Mouse (Mus musculus) CH12.LX (cell line): ENCODE measurements around the gene Bmpr2. TPM values are rescaled to one million over a fixed set of nuclear protein-coding genes. Genes with fewer than 3 reads are reported as not detected.

Experiments
- DNase-seq: peaks from one replicate; pipeline ENCODE4 v3.0.0-alpha.2; 2013; ENCODE audit errors: extremely low read depth
- H3K27ac ChIP-seq: 2 replicates; pipeline ENCODE4 v1.5.1; 2012; ENCODE audit warnings: low read depth, mild to moderate bottlenecking, control low read depth, moderate library complexity; ENCODE audit not compliant: insufficient read depth
- H3K27me3 ChIP-seq: replicated peaks from 2 replicates; pipeline ENCODE3; 2012; ENCODE audit warnings: inconsistent platforms
- H3K36me3 ChIP-seq, 2 experiments: replicated peaks in 1 of 2; 2 replicates each; pipeline versions ENCODE3 to v1.6.1; 2012; ENCODE audit warnings: inconsistent platforms in 1 of 2, low read length in 1 of 2, mild to moderate bottlenecking in 1 of 2, mixed read lengths in 1 of 2, moderate library complexity in 1 of 2; ENCODE audit not compliant: control insufficient read depth in 1 of 2, insufficient read depth in 1 of 2
- H3K4me1 ChIP-seq, 2 experiments: 2 replicates each; pipeline ENCODE4 v1.6.1; 2012; ENCODE audit warnings: inconsistent platforms in 1 of 2, moderate library complexity in 1 of 2; ENCODE audit not compliant: insufficient read depth in 2 of 2, control insufficient read depth in 1 of 2
- H3K4me2 ChIP-seq: 2 replicates; pipeline ENCODE4 v1.6.1; 2012; ENCODE audit warnings: low read depth, mild to moderate bottlenecking, control low read depth; ENCODE audit not compliant: poor library complexity, insufficient read depth, severe bottlenecking
- H3K4me3 ChIP-seq, 3 experiments: fragments of 150-350 bp in 1 of 3; sonication (generic) in 1 of 3; replicated peaks in 1 of 3; 2 replicates each; pipeline versions ENCODE3 to v1.5.1; 2011 to 2012; ENCODE audit warnings: low read depth in 2 of 3, low read length in 2 of 3, mild to moderate bottlenecking in 2 of 3, moderate library complexity in 2 of 3, control low read depth in 1 of 3, improper control_type of control experiment in 1 of 3, inconsistent platforms in 1 of 3, mixed read lengths in 1 of 3; ENCODE audit not compliant: poor library complexity in 1 of 3
- H3K79me2 ChIP-seq: replicated peaks from 2 replicates; pipeline ENCODE4 v1.6.1; 2012; ENCODE audit warnings: mild to moderate bottlenecking, moderate library complexity; ENCODE audit not compliant: control insufficient read depth, poor library complexity, insufficient read depth, severe bottlenecking; ENCODE audit errors: extremely low read depth
- H3K9ac ChIP-seq: 2 replicates; pipeline ENCODE4 v1.6.1; 2012; ENCODE audit warnings: low read depth, mild to moderate bottlenecking, control low read depth, moderate library complexity; ENCODE audit not compliant: insufficient read depth
- H3K9me3 ChIP-seq: replicated peaks from 2 replicates; pipeline ENCODE3; 2012; ENCODE audit warnings: low read length, inconsistent platforms, mixed read lengths
- CTCF ChIP-seq, 2 experiments: IDR thresholded peaks in 1 of 2; conservative IDR thresholded peaks in 1 of 2; 2 replicates each; pipeline ENCODE4 v1.5.1; 2011 to 2012; ENCODE audit warnings: low read depth in 2 of 2, low read length in 2 of 2, improper control_type of control experiment in 1 of 2, inconsistent platforms in 1 of 2, mild to moderate bottlenecking in 1 of 2, moderate library complexity in 1 of 2
- E2F4 ChIP-seq: IDR thresholded peaks from 2 replicates; pipeline ENCODE4 v1.6.1; 2011; ENCODE audit warnings: low read depth, low read length, improper control_type of control experiment; ENCODE audit not compliant: insufficient replicate concordance
- ELF1 ChIP-seq: IDR thresholded peaks from 2 replicates; pipeline ENCODE4 v1.6.1; 2014; ENCODE audit warnings: low read depth, mild to moderate bottlenecking, inconsistent platforms, low read length, improper control_type of control experiment
- ETS1 ChIP-seq: conservative IDR thresholded peaks from 2 replicates; pipeline ENCODE4 v1.6.1; 2012; ENCODE audit warnings: low read depth, mild to moderate bottlenecking, inconsistent platforms, low read length, improper control_type of control experiment, moderate library complexity
- JUN ChIP-seq: IDR thresholded peaks from 2 replicates; pipeline ENCODE4 v1.6.1; 2011; ENCODE audit warnings: low read depth, mild to moderate bottlenecking, low read length, improper control_type of control experiment, moderate library complexity; ENCODE audit not compliant: insufficient read depth
- KAT2A ChIP-seq: IDR thresholded peaks from 2 replicates; pipeline ENCODE4 v1.6.1; 2012; ENCODE audit warnings: low read length, improper control_type of control experiment, inconsistent platforms; ENCODE audit not compliant: insufficient replicate concordance
- MEF2A ChIP-seq: IDR thresholded peaks from 2 replicates; pipeline ENCODE4 v1.6.1; 2014; ENCODE audit warnings: low read depth, mild to moderate bottlenecking, inconsistent platforms, low read length, improper control_type of control experiment, borderline replicate concordance
- MXI1 ChIP-seq: IDR thresholded peaks from 2 replicates; pipeline ENCODE4 v1.6.1; 2011; ENCODE audit warnings: mild to moderate bottlenecking, low read depth, low read length, improper control_type of control experiment
- MYC ChIP-seq: IDR thresholded peaks from 2 replicates; pipeline ENCODE4 v1.6.1; 2011; ENCODE audit warnings: low read depth, mild to moderate bottlenecking, improper control_type of control experiment, low read length
- PAX5 ChIP-seq: IDR thresholded peaks from 2 replicates; pipeline ENCODE4 v1.6.1; 2012; ENCODE audit warnings: low read length, inconsistent platforms, mixed read lengths
- POLR2A ChIP-seq: IDR thresholded peaks from 2 replicates; pipeline ENCODE4 v1.6.1; 2011; ENCODE audit warnings: low read depth, mild to moderate bottlenecking, improper control_type of control experiment, low read length
- POLR2AphosphoS2 ChIP-seq: IDR thresholded peaks from 2 replicates; pipeline ENCODE4 v1.6.1; 2011; ENCODE audit warnings: low read depth, low read length, improper control_type of control experiment
- RAD21 ChIP-seq: IDR thresholded peaks from 2 replicates; pipeline ENCODE4 v1.6.1; 2011; ENCODE audit warnings: low read depth, mild to moderate bottlenecking, low read length, improper control_type of control experiment, moderate library complexity
- RCOR1 ChIP-seq: conservative IDR thresholded peaks from 2 replicates; pipeline ENCODE4 v1.6.1; 2012; ENCODE audit warnings: low read depth, mild to moderate bottlenecking, inconsistent platforms, low read length, improper control_type of control experiment
- TCF12 ChIP-seq: IDR thresholded peaks from 2 replicates; pipeline ENCODE4 v1.6.1; 2014; ENCODE audit warnings: low read depth, mild to moderate bottlenecking, inconsistent platforms, low read length, improper control_type of control experiment
- UBTF ChIP-seq: IDR thresholded peaks from 2 replicates; pipeline ENCODE4 v1.6.1; 2012; ENCODE audit warnings: low read depth, mild to moderate bottlenecking, inconsistent platforms, low read length, improper control_type of control experiment, moderate library complexity
- ZMIZ1 ChIP-seq: IDR thresholded peaks from 2 replicates; pipeline ENCODE4 v1.6.1; 2012; ENCODE audit warnings: low read depth, mild to moderate bottlenecking, inconsistent platforms, low read length, improper control_type of control experiment
- dilution Hi-C: fragments of 300-500 bp; cut with MboI; formaldehyde crosslinking; loops from 2 replicates; pipeline ENCODE4 v1.14.3; 2020; ENCODE audit warnings: low sequenced_read_pairs; ENCODE audit not compliant: extremely low pct_unique_long_range_greater_than_20kb, extremely low pct_ligation_motif_present
- in situ Hi-C: fragments of 300-500 bp; cut with MboI; formaldehyde crosslinking; loops from 3 replicates; pipeline ENCODE4 v1.14.3; 2019; ENCODE audit warnings: low sequenced_read_pairs, low pct_ligation_motif_present, low pct_unique_long_range_greater_than_20kb, mixed read lengths
- polyA plus RNA-seq: library from polyadenylated mRNA; unstranded; fragments of >175 nt; gene quantifications from 2 replicates; pipeline ENCODE4 v1.2.1, GENCODE M21; 2012; ENCODE audit warnings: low read depth; ENCODE audit not compliant: insufficient read length
- total RNA-seq, 2 experiments: library from RNA; depleted of rRNA; stranded (reverse); fragments of 300-350 nt in 1 of 2; fragments of >200 nt in 1 of 2; gene quantifications; 2 replicates each; pipeline ENCODE4 v1.2.3; 2012 to 2014

Gene Bmpr2
- total and polyA plus RNA-seq, 3 experiments, result 3.6 to 5.0 (median 4.7) TPM

DNA sequence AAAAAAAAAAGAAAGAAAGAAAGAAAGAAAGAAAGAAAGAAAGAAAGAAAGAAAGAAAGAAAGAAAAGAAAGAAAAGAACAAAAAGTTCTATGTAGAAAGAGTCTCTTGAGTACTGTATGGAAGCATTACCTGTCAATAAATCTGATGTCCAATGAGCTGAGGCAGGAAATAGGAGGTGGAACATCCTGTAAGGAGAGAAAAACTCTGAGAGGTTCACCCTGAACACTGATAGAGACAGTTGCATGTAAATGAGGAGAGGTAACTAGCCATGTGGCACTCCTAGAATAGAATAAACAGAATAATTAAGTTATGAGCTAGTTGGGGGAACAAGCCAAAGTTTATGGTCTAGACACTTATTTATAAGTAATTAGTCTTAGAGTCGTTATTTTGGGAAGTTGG, 4.9 kb upstream of the Bmpr2 start:
- Histone ChIP-seq H3K27me3 (no peaks in the 10 kb centered on the region), H3K36me3 (no peaks in the 10 kb centered on the region)
- no peak for DNase-seq
- TF ChIP-seq RAD21, result no peak
- no peak for TF ChIP-seq ELF1
- no peak for TF ChIP-seq PAX5
- no peak for TF ChIP-seq MEF2A
- no peak for TF ChIP-seq MXI1
- no peak for TF ChIP-seq E2F4
- no peak for TF ChIP-seq POLR2AphosphoS2
- TF ChIP-seq CTCF (conservative IDR thresholded peaks at IDR 0.05 in 1 of 2, IDR thresholded peaks at IDR 0.05 in 1 of 2; ENCODE audit: low read depth in 2 of 2, low read length in 2 of 2), result no peak
- TF ChIP-seq ZMIZ1, result no peak
- TF ChIP-seq TCF12, result no peak
- TF ChIP-seq MYC, result no peak
- no peak for TF ChIP-seq JUN
- TF ChIP-seq ETS1, result no peak
- no peak for TF ChIP-seq KAT2A
- TF ChIP-seq UBTF, result no peak
- TF ChIP-seq POLR2A, result no peak
- TF ChIP-seq, all 38 proteins: peak for 0
- Histone ChIP-seq H3K4me3 (no peak overlapping the region), H3K27ac (no peak overlapping the region), H3K4me2 (no peak overlapping the region), H3K4me1 (peaks cover 0 to 5% of the 10 kb centered on the region in 2 experiments; a peak in 2 of 4 replicates), H3K79me2 (no peaks in the 10 kb centered on the region), H3K9me3 (no peaks in the 10 kb centered on the region), H3K9ac (no peak overlapping the region)
- in situ Hi-C loops (loop anchor here (25.0 kb wide), 1 partner anchor 229 kb away; no protein-coding TSS in a partner anchor), dilution Hi-C loops (no loop called here)

DNA sequence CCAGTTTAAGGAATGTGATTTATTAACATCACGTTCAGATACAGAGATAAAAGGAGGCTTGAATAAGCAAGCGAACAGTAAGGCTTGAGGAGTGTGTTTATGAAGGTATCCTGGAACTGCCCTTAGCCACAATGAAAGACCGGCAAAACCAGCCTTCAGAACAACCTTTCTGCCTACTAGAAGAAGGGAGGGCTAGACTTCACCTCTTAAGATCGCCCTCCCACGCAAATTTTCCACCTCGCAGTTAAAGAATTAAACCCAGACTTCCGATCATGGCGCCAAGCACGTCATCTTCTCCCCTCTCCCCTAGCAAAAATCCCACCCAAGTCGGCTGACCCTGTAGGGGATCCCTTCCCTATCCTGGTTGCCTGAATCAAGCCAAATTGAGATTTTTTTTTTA, 992 bp upstream of the Bmpr2 start:
- Histone ChIP-seq H3K9ac (no peak overlapping the region), H3K9me3 (no peaks in the 10 kb centered on the region), H3K79me2 (peaks cover 8% of the 10 kb centered on the region), H3K27me3 (no peaks in the 10 kb centered on the region), H3K4me3 (peak overlapping the region in 1 of 3 experiments; percentile 12), H3K27ac (no peak overlapping the region), H3K4me2 (no peak overlapping the region), H3K4me1 (peaks cover 0 to 15% of the 10 kb centered on the region in 2 experiments; a peak in 2 of 4 replicates), H3K36me3 (no peaks in the 10 kb centered on the region)
- no peak for DNase-seq
- dilution Hi-C loops, result no loop called here
- TF ChIP-seq RCOR1 (no peak), ETS1 (no peak)
- in situ Hi-C loops, result loop anchor here (25.0 kb wide), 1 partner anchor 225 kb away; no protein-coding TSS in a partner anchor
